Mouse (Mus musculus) retina, adult 2 months (tissue): Measurements from ENCODE around the gene Nek8.

ENCODE experiments used
- DNase-seq: peaks from one replicate; pipeline ENCODE4 v3.0.0-alpha.2; 2012; ENCODE audit warnings: low read depth, low spot score

Gene Nek8

GRCm38 (mm10) chr11:78183884-78184514 lies 7.5 kb upstream of the Nek8 start:
- DNase-seq = no peak

DNA sequence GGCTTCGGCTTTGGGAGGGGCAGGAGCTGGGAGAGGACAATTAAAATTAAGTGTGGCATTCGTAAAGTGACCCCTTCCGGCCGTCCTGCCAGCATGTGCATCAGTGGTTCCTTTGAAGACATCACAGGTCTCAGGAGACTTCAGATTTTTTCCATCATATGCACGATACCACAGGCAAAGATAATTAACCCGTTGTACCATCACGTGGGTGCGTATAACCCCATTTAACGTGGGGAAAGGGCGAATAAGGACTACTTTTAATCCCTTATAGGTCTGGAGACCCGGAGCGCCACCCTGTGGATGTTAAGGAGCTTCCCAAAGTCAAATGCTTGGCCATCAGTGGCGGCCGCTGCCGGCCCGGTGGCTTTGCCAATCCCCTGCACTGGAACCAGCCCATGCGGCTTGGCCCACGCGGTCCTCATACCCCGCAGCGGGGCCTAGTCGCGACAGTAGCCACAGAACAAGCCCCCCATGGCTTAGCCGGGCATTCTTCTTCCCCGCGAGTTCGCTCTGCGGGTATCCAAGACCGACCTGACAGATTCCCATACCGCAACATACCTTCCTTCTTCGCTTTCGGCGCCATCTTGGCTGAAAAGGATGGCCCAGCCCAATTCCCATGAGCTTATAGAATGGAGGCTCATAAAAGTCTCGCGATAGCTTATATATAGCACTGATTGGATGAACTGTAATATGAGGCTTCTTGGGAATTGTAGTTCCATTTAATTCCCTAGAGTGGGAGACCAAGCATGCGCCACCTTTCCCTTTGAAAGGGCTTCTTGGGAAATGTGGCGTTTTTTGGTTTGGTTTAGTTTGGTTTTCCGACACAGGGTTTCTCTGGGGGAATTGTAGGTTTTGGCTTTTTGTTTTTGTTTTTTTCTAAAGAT lies 6.7 kb upstream of the Nek8 start, which contains the start of gene Rpl23a:
Rpl23a (minus strand) TSS at position 624 of the 884 bp plus-strand sequence.
- DNase-seq = peak; percentile 83

DNA sequence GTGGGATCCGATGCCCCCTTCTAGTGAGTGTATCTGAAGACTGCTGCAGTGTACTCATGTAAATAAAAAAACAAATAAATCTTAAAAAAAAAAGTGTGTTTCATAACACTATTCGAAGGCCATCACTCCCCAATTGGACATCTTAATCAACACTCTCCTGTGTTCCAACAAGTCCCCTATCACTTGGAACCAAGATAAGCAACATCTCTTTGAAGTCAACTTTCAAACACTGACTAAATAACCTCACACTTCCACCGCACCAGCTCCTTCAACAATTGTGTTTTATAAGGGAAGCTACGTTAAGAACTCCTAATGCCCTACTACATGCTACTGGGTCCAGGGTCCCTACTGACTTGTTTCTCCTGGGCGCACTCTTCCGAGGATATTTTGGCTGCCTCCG lies 6.0 kb upstream of the Nek8 start:
- DNase-seq = no peak

DNA sequence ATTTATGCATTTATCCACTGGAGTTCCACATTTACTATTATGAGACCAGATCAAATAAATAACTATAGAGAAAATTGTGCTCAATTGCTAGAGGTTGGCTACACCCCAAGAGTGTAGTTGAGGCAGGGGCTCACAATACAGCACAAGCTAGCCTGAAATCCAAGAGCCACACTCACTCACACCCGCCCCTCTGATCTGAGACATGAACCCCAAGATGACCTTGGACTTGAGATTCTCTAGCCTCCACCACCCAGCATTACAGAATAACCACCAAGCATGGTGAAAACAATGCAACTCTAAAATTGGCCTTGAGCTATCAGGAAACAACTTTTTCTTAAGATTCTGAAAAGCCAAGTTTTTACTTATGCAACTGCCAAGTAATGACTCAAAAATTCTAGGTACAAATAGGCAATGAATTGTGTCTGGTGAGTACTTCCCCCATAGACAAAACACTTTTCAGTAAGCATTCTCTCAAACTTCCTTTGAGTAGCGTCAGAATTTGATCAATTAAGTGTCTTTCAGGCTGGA lies 5.4 kb upstream of the Nek8 start:
- DNase-seq = no peak

DNA sequence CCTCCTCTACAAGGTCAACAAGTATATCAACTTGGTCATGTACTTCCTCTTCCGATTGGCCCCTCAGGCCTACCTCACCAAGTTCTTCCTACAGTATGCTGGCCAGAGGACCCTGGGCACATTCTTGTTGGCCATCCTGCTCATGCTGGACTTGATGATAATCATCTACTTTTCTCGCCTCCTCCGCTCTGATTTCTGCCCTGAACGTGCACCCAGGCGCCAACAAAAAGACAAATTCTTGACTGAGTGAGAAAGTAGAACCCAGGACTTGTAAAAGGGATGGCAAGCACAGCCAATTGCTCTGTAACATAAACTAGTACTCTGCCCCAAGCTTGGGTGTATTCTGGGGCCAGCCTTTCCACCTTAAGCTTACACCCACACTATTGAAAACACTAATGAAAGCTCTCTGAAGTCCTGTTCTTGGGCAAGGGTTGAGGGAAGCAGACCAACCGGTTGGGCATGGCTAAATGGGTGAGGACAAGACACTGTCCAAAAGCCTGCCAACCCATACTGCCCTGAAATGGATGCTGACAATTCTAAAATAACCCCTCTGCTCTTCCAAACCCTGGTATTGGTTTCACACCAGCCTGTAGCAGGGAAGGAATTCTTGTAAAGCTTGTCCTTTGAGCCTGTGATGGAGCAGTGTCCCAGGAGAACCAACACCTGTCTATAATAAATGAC lies 3.7 kb upstream of the Nek8 start:
- DNase-seq = no peak

DNA sequence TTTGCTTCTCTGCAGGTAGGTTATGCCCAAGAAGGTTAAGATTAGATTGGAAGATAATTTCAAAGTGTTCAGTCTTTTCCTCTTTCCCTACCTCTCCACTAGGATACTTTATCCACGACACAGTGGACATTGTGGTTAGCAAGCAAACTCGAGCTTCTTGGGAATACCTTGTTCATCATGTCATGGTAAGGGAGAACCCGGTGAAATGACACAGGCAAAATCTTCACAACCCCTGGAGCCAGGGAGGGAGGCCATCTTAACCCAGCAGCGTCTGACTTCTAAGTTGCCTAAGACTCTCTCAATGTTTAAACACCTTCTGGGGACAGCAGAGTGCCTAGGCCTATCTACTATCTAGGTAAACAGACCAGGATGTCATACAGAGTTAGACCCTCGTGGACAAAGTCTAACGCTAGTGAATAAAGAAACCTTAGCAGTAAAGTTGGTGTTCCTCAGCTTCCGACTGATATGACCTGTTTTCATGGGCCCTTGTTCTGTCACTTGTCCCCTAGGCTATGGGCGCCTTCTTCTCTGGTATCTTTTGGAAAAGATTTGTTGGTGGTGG lies 3.0 kb upstream of the Nek8 start:
- no peak for DNase-seq

- no peak for DNase-seq
Measured at GRCm38 (mm10) chr11:78178859-78179437, 2.5 kb upstream of the Nek8 start.

DNA sequence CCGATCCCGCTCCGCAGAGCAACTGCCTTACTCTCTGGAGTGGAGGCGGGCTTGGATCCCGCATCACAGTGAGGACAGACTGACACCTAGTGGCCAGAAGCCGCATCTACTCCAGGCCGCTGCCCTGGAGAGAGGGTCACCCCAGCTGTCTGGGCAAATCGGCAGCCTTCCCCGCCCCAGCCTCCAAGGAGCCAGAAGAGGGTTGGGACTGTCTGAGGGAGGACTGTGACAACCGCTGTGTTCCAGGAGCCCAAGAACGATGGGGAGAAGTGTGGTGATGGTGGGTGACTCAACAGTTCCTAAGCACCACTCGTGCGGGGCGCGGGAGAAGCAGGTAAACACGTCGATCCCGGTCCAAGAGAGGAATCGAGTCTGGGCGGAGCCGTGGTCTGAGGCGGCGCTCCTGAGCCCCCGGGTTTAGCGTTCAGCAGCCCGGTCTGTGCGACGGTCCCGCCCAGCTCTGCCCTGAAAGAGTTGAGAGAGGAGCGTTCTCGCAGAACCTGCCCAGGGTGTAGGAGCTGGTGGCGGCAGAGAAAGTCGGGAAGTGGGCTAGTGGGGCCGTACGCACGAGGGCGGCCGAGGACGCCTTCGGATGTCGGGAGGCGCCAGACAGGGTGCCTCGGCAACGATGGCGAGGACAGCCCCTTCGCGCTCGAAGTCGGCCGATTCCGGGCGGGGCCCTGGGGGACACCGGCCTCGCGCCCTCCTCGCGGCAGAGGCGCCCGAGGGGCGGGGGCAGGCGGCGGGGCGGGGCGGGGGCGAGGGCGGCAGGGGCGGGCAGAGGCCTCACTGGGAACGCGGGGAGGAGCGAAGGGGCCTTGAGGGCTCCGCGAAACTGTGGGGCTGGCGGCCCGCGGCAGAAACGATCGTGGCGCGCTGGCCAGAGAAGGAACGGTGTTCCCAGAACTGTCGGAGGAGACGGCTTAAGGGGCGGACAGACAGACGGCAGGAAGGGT lies 1.7 kb upstream of the Nek8 start:
- peak; percentile 71 for DNase-seq

DNA sequence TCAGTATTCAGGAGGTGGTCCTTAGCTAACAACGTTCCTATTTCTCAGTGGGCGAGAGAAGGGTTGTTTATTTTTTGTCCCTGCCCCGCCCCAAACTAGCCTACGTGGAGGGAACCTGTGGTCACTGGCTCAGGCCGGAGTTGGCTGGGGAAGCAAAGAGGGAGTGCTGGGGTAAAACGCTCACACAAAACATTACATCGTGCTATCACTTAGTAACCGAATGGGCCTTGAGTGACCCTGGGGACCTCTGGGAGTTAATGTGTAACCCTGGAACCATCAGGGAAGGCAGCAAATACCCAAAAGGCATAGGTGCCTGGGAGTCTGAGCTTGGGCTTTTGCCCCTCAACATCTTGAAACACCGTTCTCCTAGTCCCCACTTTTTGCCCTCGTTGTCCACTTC lies 962 bp upstream of the Nek8 start:
- no peak for DNase-seq

DNA sequence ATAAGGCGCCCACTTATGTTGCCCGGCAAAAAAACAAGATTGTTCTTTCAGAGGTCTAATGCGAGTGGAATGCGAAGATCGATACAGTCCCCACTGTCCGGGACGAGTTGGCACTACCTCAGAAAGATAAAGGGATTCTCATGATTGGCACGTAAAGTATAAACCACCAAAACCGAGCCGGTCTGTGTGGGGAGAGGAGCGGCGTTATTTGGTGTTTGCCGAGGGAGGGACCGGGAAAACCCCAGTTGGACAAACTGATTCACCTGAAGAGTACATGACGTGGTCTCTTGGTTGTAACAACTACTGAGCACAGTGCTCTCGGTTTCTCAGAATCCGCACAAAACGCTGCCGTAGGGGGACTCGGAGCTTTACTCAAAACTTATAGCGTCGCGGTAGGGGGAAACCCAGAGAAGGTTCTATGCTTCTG lies 443 bp upstream of the Nek8 start:
- no peak for DNase-seq

DNA sequence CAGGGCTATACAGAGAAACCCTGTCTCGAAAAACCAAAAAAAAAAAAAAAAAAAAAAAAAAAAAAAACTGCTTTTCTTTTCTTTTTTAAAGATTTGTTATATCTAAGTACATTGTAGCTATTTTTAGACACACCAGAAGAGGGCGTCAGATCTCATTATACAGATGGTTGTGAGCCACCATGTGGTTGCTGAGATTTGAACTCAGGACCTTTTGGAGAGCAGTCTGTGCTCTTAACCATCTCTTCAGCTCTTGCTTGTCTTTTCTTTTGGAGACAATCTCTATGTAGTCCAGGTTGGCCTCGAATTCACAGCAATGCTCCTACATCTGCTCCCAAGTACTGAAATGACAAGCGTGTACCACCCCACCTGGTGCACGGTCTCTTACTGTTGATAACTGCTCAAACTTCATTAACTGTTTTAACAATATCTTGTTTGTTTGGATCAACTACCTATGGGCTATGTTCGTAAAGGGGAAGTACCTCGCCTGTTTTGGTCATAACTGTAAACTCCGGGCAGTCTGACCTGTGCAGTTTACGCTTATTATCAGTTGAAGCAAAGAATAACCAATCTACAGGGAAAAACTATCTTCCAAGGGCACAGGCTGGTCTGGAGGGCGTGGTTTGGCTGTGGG lies 589 bp downstream of the Nek8 start:
- DNase-seq = no peak

DNA sequence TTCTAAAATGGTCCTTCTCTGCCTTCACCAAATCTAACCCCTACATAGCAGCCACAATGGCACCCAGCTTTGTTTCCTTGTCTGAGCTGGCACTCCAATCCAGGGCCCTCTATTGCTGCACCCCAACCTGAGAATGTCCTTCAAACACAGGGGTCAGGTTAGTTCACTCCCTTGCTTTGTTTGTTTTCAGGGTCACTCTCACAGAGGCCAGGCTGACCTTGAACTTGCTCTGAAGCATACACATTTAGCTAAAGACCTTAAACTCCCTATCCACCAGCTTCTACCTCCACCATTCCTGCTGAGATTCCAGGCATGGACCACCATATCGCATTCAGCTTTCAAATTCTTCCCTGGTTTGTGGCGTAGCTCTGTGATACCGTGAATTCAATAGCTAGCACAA lies 2.0 kb downstream of the Nek8 start:
- DNase-seq = no peak

- DNase-seq = no peak
Measured at GRCm38 (mm10) chr11:78172748-78173383, 3.6 kb downstream of the Nek8 start.

GRCm38 (mm10) chr11:78172034-78172747 lies 4.3 kb downstream of the Nek8 start:
- no peak for DNase-seq

DNA sequence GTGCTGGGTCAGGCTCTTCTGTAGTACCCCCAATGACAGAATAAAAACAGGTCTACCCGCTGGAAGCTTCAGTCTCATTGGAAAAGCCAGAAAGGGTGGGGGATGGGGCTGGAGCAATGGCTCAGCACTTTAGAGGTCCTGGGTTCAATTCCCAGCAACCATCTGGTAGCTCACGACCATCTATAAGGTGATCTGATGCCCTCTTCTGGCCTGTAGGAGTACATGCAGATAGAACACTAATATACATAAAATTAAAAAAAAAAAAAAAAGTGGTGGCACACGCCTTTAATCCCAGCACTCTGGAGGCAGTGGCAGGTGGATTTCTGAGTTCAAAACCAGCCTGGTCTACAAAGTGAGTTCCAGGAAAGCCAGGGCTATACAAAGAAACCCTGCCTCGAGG lies 5.1 kb downstream of the Nek8 start:
- no peak for DNase-seq

- DNase-seq = no peak
Measured at GRCm38 (mm10) chr11:78170306-78170705, 6.2 kb downstream of the Nek8 start.

DNA sequence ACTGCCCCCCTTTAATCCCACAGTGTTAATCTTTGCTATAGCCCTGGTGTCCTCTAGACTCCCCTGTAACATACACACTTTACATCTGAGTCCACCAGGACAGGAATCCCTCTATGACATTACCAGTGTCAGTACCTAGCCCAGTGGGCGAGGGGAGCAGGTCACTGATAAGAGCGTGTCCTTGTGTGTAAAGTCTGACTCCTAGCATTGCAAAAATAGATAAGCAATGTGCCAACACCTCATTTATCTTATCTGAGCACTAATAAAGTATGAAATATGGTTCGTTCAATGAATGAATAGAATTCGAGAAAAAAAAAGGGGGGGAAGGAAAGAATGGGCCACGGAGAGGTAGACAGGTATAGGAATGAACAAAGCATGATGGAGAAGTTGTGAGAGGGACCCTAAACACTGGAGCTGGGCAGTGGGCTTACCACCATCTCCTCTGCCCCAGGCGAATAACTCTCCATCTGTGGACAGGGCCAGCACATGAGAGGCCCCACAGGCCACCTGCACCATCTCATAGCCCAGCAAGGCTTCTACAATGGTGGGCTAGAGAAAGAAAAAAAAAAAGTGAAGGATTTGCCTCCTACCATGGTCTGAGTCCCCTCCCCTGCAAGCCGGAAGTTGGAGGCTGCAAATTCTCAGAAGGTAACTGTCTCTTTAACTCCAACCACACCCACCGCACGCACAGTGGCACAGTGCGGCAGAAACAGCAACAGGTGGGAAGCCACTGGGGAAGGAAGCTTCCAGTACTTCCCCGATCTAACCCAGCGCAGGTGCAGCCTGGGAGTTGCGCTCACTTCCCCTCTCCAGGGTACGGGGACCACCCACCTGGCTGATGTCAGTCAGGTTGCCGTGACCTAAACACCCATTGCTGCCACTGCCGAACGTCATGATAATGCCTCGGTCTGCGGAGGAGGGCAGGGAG lies 7.7 kb downstream of the Nek8 start:
- DNase-seq = no peak
